Mouse (Mus musculus) kidney, adult 9 months (tissue): ENCODE results near the gene Gm21882.
"Not testable (repeated sequence)": the region's sequence is repeated elsewhere in the genome, so short reads cannot be mapped to it uniquely, and the experiment has no call there.

Source experiments
- DNase-seq: peaks from one replicate; pipeline ENCODE4 v3.0.0; 2022

Gm21882 gene

DNA sequence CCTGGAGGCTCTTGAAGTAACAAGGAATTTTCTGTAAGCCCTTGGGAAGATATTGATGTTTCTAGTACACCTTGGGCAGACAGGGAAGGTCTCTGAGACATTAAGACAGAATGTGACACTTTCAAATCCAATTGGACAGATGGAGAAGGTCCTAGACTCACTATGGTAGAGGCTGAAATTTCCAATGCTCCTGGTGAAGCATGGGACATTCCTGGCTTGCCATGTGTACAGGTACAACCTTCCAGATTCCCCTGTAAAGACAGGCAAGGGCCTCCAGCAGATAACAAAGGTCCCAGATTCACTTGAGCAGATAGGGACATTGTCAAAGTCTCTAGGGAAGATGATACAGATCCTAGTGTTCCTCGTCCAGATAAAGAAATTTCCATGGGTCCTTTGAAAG, at the start of gene Gm21882:
Gm21882 (minus strand) TSS at position 101 of the 400 bp plus-strand sequence.
- DNase-seq, result not testable (repeated sequence)
